Comparison of ENCODE assay signal across 7 mouse cellular contexts in genomic region chr3:34080900-34081662, GRCm38 (mm10). TPM values are rescaled to one million over a fixed set of nuclear protein-coding genes. Genes with fewer than 3 reads are reported as not detected.
DNase-seq lines count a peak whose midpoint lies in the region; ATAC-seq and TF ChIP-seq lines count a peak whose summit lies in the region.

Dnajc19 (minus strand) TSS chr3:34081321.

- WGBS in embryonic facial prominence, embryonic 10.5 days, result under 1% methylated on average over 50 of the region's 50 CpGs
- WGBS in intestine, postnatal 0 days, result under 1% methylated on average over 50 of the region's 50 CpGs
- WGBS in midbrain, embryonic 12.5 days, result 1% methylated on average over 50 of the region's 50 CpGs
- WGBS in small intestine, adult 2 months, result under 1% methylated on average over 50 of the region's 50 CpGs

- peak; percentile 60; the same call in 1 of the 2 replicates for TF ChIP-seq POLR2A in small intestine, adult 2 months (IDR thresholded peaks at IDR 0.05; ENCODE audit: low read depth, low read length)

- peaks cover 21% of the 10 kb centered on the region for H3K4me1 ChIP-seq in embryonic facial prominence, embryonic 10.5 days
- peaks cover 12% of the 10 kb centered on the region; the same call in 1 of the 2 replicates for H3K4me1 ChIP-seq in intestine, postnatal 0 days (replicated peaks; ENCODE audit: control insufficient read depth, insufficient read depth, low read length)
- H3K4me1 ChIP-seq in midbrain, embryonic 12.5 days, result peaks cover 19% of the 10 kb centered on the region
- no peaks in the 10 kb centered on the region; the same call in 1 of the 2 replicates for H3K4me1 ChIP-seq in small intestine, adult 2 months (ENCODE audit: control insufficient read depth, insufficient read depth, insufficient read length, low read length)

- no peaks in the 10 kb centered on the region for H3K27me3 ChIP-seq in embryonic facial prominence, embryonic 10.5 days (replicated peaks; ENCODE audit: low read depth, poor library complexity, severe bottlenecking)
- H3K27me3 ChIP-seq in intestine, postnatal 0 days (replicated peaks; ENCODE audit: control insufficient read depth, insufficient read depth, low read length), result no peaks in the 10 kb centered on the region
- no peaks in the 10 kb centered on the region for H3K27me3 ChIP-seq in midbrain, embryonic 12.5 days
- H3K27me3 ChIP-seq in small intestine, adult 2 months (ENCODE audit: control insufficient read depth, insufficient read depth, low read length), result no peaks in the 10 kb centered on the region

- H3K27ac ChIP-seq in embryonic facial prominence, embryonic 10.5 days (replicated peaks), result peak within 1 kb of the TSS; percentile 89
- peak within 1 kb of the TSS; percentile 75 for H3K27ac ChIP-seq in intestine, postnatal 0 days (ENCODE audit: low read depth, low read length)
- H3K27ac ChIP-seq in midbrain, embryonic 12.5 days (replicated peaks), result peak within 1 kb of the TSS; percentile 67
- H3K27ac ChIP-seq in small intestine, adult 2 months (ENCODE audit: insufficient read depth, low read depth, low read length), result peak within 1 kb of the TSS; percentile 32; the same call in 1 of the 2 replicates

- peak within 1 kb of the TSS; percentile 84 for H3K4me3 ChIP-seq in embryonic facial prominence, embryonic 10.5 days
- peak within 1 kb of the TSS; percentile 84 for H3K4me3 ChIP-seq in intestine, postnatal 0 days (ENCODE audit: low read depth, low read length)
- peak within 1 kb of the TSS; percentile 86 for H3K4me3 ChIP-seq in midbrain, embryonic 12.5 days
- H3K4me3 ChIP-seq in small intestine, adult 2 months (ENCODE audit: low read depth, low read length), result peak within 1 kb of the TSS; percentile 76

- ATAC-seq in intestine, postnatal 0 days, result peak; percentile 93
- ATAC-seq in midbrain, embryonic 12.5 days (ENCODE audit: low FRiP score, low read depth), result peak; percentile 92

- peak; percentile 96 for DNase-seq in adrenal gland, postnatal 10 days
- DNase-seq in embryonic facial prominence, embryonic 10.5 days (ENCODE audit: low spot score), result peak; percentile 93
- peak; percentile 27 for DNase-seq in gonadal fat pad, adult 2 months (ENCODE audit: low read depth)
- peak; percentile 94 for DNase-seq in left cerebral cortex, postnatal 4 days

- H3K4me2 ChIP-seq in intestine, postnatal 0 days (replicated peaks; ENCODE audit: low read depth), result peak within 1 kb of the TSS; percentile 70
- peak within 1 kb of the TSS; percentile 60 for H3K4me2 ChIP-seq in midbrain, embryonic 12.5 days (replicated peaks)

- intact Hi-C loops in left cerebral cortex, postnatal 4 days (cut with DNase I), result loop anchor here (5.0 kb wide), 1 partner anchor 116 kb away; no protein-coding TSS in a partner anchor

- H3K9ac ChIP-seq in intestine, postnatal 0 days (ENCODE audit: low read depth, low read length), result peak within 1 kb of the TSS; percentile 81
- peak within 1 kb of the TSS; percentile 80 for H3K9ac ChIP-seq in midbrain, embryonic 12.5 days (replicated peaks)

- no peak for TF ChIP-seq CTCF in intestine, postnatal 0 days (IDR thresholded peaks at IDR 0.05; ENCODE audit: low read depth)
- no peak for TF ChIP-seq CTCF in small intestine, adult 2 months (IDR thresholded peaks at IDR 0.05; ENCODE audit: extremely low read depth, insufficient read length, insufficient replicate concordance, low read depth, low read length)

- peaks cover 23% of the 10 kb centered on the region; the same call in 1 of the 2 replicates for H3K36me3 ChIP-seq in embryonic facial prominence, embryonic 10.5 days (replicated peaks)
- no peaks in the 10 kb centered on the region for H3K36me3 ChIP-seq in intestine, postnatal 0 days (ENCODE audit: control insufficient read depth, insufficient read depth)
- H3K36me3 ChIP-seq in midbrain, embryonic 12.5 days, result no peaks in the 10 kb centered on the region; the same call in 1 of the 2 replicates
- peaks cover 5% of the 10 kb centered on the region for H3K36me3 ChIP-seq in small intestine, adult 2 months (ENCODE audit: control insufficient read depth, insufficient read depth, low read length)

- H3K9me3 ChIP-seq in embryonic facial prominence, embryonic 10.5 days, result no peaks in the 10 kb centered on the region
- H3K9me3 ChIP-seq in intestine, postnatal 0 days (ENCODE audit: control insufficient read depth), result no peaks in the 10 kb centered on the region
- no peaks in the 10 kb centered on the region for H3K9me3 ChIP-seq in midbrain, embryonic 12.5 days

RNA-seq across cellular contexts. Expression of gene Dnajc19, which starts in this region (rescaled TPM):
- total RNA-seq in adrenal gland, postnatal 10 days (2021), result 100 to 1,000 TPM; 139 to 163 TPM
- 170 and 172 TPM in 2 replicates for polyA plus RNA-seq in embryonic facial prominence, embryonic 10.5 days (2016; fragmentation: Nextera tagmentation; extraction: Ambion mirVana)
- polyA plus RNA-seq in gonadal fat pad, adult 2 months (2012; rRNA removed), result 53.7 and 54.3 TPM in 2 replicates
- 303 and 313 TPM in 2 replicates for polyA plus RNA-seq in intestine, postnatal 0 days (2015; fragmentation: Nextera tagmentation; extraction: Ambion mirVana)
- total RNA-seq in left cerebral cortex, postnatal 4 days (2021), result 10 to 100 TPM; 64.0 to 71.9 TPM
- 146 and 151 TPM in 2 replicates for polyA plus RNA-seq in midbrain, embryonic 12.5 days (2016; fragmentation: Nextera tagmentation; extraction: Ambion mirVana)
- polyA plus RNA-seq in small intestine, adult 2 months (2012; rRNA removed), result 48.6 and 89.4 TPM in 2 replicates

Comparison
In these comparisons a context has a peak if more than half of its experiments do, and no peak if none do; other contexts are left out.
1. Peak in every context shown above with its lines: DNase-seq, ATAC-seq, H3K4me3 ChIP-seq and H3K27ac ChIP-seq.
2. DNase-seq: peak in every context shown above with its lines; median percentile 96 in adrenal gland, postnatal 10 days; 94 in left cerebral cortex, postnatal 4 days; 93 in embryonic facial prominence, embryonic 10.5 days; 27 in gonadal fat pad, adult 2 months.
3. H3K27ac ChIP-seq: peak in every context shown above with its lines; median percentile 89 in embryonic facial prominence, embryonic 10.5 days; 75 in intestine, postnatal 0 days; 67 in midbrain, embryonic 12.5 days; 32 in small intestine, adult 2 months.